In genomic region chr16:33580736-33581241, GRCm38 (mm10) we compare ENCODE assay signal across 8 mouse cellular contexts.
DNase-seq lines count a peak whose midpoint lies in the region; ATAC-seq lines count a peak whose summit lies in the region.

No protein-coding gene starts in this region.

- H3K27me3 ChIP-seq in midbrain, embryonic 10.5 days (ENCODE audit: low read depth, poor library complexity, severe bottlenecking) = no peaks in the 10 kb centered on the region
- no peaks in the 10 kb centered on the region for H3K27me3 ChIP-seq in midbrain, embryonic 16.5 days (ENCODE audit: control insufficient read depth, insufficient read depth, low read depth, low read length)
- H3K27me3 ChIP-seq in forebrain, embryonic 14.5 days (replicated peaks; ENCODE audit: control insufficient read depth, insufficient read depth, low read length) = no peaks in the 10 kb centered on the region
- H3K27me3 ChIP-seq in hindbrain, embryonic 13.5 days = no peaks in the 10 kb centered on the region
- H3K27me3 ChIP-seq in neural tube, embryonic 14.5 days (ENCODE audit: control insufficient read depth, insufficient read depth, low read length) = no peaks in the 10 kb centered on the region

- H3K4me3 ChIP-seq in midbrain, embryonic 10.5 days = no peak overlapping the region; the same call in 1 of the 2 replicates
- H3K4me3 ChIP-seq in midbrain, embryonic 16.5 days (ENCODE audit: low read depth, low read length) = no peak overlapping the region
- no peak overlapping the region for H3K4me3 ChIP-seq in forebrain, embryonic 14.5 days (ENCODE audit: low read depth, low read length)
- no peak overlapping the region for H3K4me3 ChIP-seq in hindbrain, embryonic 13.5 days
- no peak overlapping the region for H3K4me3 ChIP-seq in neural tube, embryonic 14.5 days (ENCODE audit: low read depth, low read length)

- H3K27ac ChIP-seq in midbrain, embryonic 10.5 days (replicated peaks) = peak overlapping the region; percentile 88
- no peak overlapping the region for H3K27ac ChIP-seq in midbrain, embryonic 16.5 days (ENCODE audit: low read length)
- H3K27ac ChIP-seq in forebrain, embryonic 14.5 days (ENCODE audit: low read depth, low read length) = no peak overlapping the region
- peak overlapping the region; percentile 73 for H3K27ac ChIP-seq in hindbrain, embryonic 13.5 days
- peak overlapping the region; percentile 57 for H3K27ac ChIP-seq in neural tube, embryonic 14.5 days (ENCODE audit: low read depth, low read length)

- peaks cover 4% of the 10 kb centered on the region; the same call in 1 of the 2 replicates for H3K9me3 ChIP-seq in midbrain, embryonic 10.5 days (replicated peaks)
- H3K9me3 ChIP-seq in midbrain, embryonic 16.5 days (replicated peaks; ENCODE audit: control insufficient read depth, low read length, poor library complexity, severe bottlenecking) = no peaks in the 10 kb centered on the region
- no peaks in the 10 kb centered on the region for H3K9me3 ChIP-seq in forebrain, embryonic 14.5 days (replicated peaks; ENCODE audit: control insufficient read depth, low read length)
- H3K9me3 ChIP-seq in hindbrain, embryonic 13.5 days = no peaks in the 10 kb centered on the region
- no peaks in the 10 kb centered on the region for H3K9me3 ChIP-seq in neural tube, embryonic 14.5 days (ENCODE audit: control insufficient read depth, low read length)

- no peak for DNase-seq in midbrain, embryonic 10.5 days (ENCODE audit: low spot score)
- DNase-seq in forebrain, embryonic 14.5 days (ENCODE audit: low spot score) = peak; percentile 58
- DNase-seq in liver = peak; percentile 44
- no peak for DNase-seq in B cell, adult 2 months

- no peak for ATAC-seq in midbrain, embryonic 16.5 days
- peak; percentile 13; the same call in 1 of the 2 replicates for ATAC-seq in forebrain, embryonic 14.5 days
- ATAC-seq in hindbrain, embryonic 13.5 days (ENCODE audit: low FRiP score) = 0 out of 2 replicates have a peak, but pooled peaks have one; percentile 29
- ATAC-seq in neural tube, embryonic 14.5 days (ENCODE audit: low read depth) = peak; percentile 82
- no peak for ATAC-seq in activated CD4-positive, CD25-positive, alpha-beta regulatory T cell, adult 4 months

- no peak overlapping the region for H3K4me2 ChIP-seq in midbrain, embryonic 16.5 days (ENCODE audit: low read length)
- no peak overlapping the region for H3K4me2 ChIP-seq in forebrain, embryonic 14.5 days (ENCODE audit: low read length)
- H3K4me2 ChIP-seq in hindbrain, embryonic 13.5 days = no peak overlapping the region
- no peak overlapping the region for H3K4me2 ChIP-seq in neural tube, embryonic 14.5 days (ENCODE audit: low read depth, low read length)

- H3K4me1 ChIP-seq in midbrain, embryonic 10.5 days = peaks cover 67% of the 10 kb centered on the region
- peaks cover 13% of the 10 kb centered on the region for H3K4me1 ChIP-seq in midbrain, embryonic 16.5 days (ENCODE audit: control insufficient read depth, insufficient read depth, low read length)
- H3K4me1 ChIP-seq in forebrain, embryonic 14.5 days (ENCODE audit: control insufficient read depth, insufficient read depth, low read length) = peaks cover 22% of the 10 kb centered on the region
- peaks cover 40% of the 10 kb centered on the region for H3K4me1 ChIP-seq in hindbrain, embryonic 13.5 days (replicated peaks)
- 0 out of 2 replicates have a peak, but pooled peaks cover 2% of the 10 kb centered on the region for H3K4me1 ChIP-seq in neural tube, embryonic 14.5 days (ENCODE audit: control insufficient read depth, insufficient read depth, low read length)

- H3K9ac ChIP-seq in midbrain, embryonic 16.5 days (ENCODE audit: low read depth, low read length) = no peak overlapping the region
- 0 out of 2 replicates have a peak overlapping the region, but pooled peaks have one; percentile 5 for H3K9ac ChIP-seq in forebrain, embryonic 14.5 days (ENCODE audit: low read length)
- no peak overlapping the region for H3K9ac ChIP-seq in hindbrain, embryonic 13.5 days
- no peak overlapping the region for H3K9ac ChIP-seq in neural tube, embryonic 14.5 days (replicated peaks; ENCODE audit: low read depth, low read length)

- no peaks in the 10 kb centered on the region for H3K36me3 ChIP-seq in midbrain, embryonic 10.5 days
- H3K36me3 ChIP-seq in midbrain, embryonic 16.5 days (ENCODE audit: control insufficient read depth, insufficient read depth, low read length) = no peaks in the 10 kb centered on the region
- no peaks in the 10 kb centered on the region for H3K36me3 ChIP-seq in forebrain, embryonic 14.5 days (ENCODE audit: control insufficient read depth, insufficient read depth, low read length)
- H3K36me3 ChIP-seq in hindbrain, embryonic 13.5 days = no peaks in the 10 kb centered on the region
- no peaks in the 10 kb centered on the region for H3K36me3 ChIP-seq in neural tube, embryonic 14.5 days (ENCODE audit: control insufficient read depth, insufficient read depth, low read length)

Comparison
In these comparisons a context has a peak if more than half of its experiments do, and no peak if none do; other contexts are left out.
1. H3K27ac ChIP-seq: peak in midbrain, embryonic 10.5 days (single experiment), hindbrain, embryonic 13.5 days (single experiment) and neural tube, embryonic 14.5 days (single experiment); none in midbrain, embryonic 16.5 days (single experiment) and forebrain, embryonic 14.5 days (single experiment).
2. DNase-seq: peak in forebrain, embryonic 14.5 days (single experiment) and liver (single experiment); none in midbrain, embryonic 10.5 days (single experiment) and B cell, adult 2 months (0 of 2).
3. ATAC-seq: peak in forebrain, embryonic 14.5 days (single experiment), hindbrain, embryonic 13.5 days (single experiment) and neural tube, embryonic 14.5 days (single experiment); none in midbrain, embryonic 16.5 days (single experiment) and activated CD4-positive, CD25-positive, alpha-beta regulatory T cell, adult 4 months (single experiment).